8 mouse cellular contexts compared by ENCODE assay signal in genomic region chr13:112928038-112928668, GRCm38 (mm10). TPM values are rescaled to one million over a fixed set of nuclear protein-coding genes. Genes with fewer than 3 reads are reported as not detected.
A peak's percentile ranks its signal among the peaks of the same experiment; 100 is the strongest.
DNase-seq lines count a peak whose midpoint lies in the region; ATAC-seq lines count a peak whose summit lies in the region.

No protein-coding gene starts in this region.

- H3K4me2 ChIP-seq in kidney, embryonic 14.5 days (replicated peaks; ENCODE audit: low read depth, low read length) = peak overlapping the region; percentile 71
- H3K4me2 ChIP-seq in forebrain, embryonic 15.5 days (replicated peaks) = peak overlapping the region; percentile 56

- H3K9me3 ChIP-seq in kidney, embryonic 14.5 days (ENCODE audit: control insufficient read depth, low read length) = no peaks in the 10 kb centered on the region
- no peaks in the 10 kb centered on the region for H3K9me3 ChIP-seq in forebrain, embryonic 15.5 days
- H3K9me3 ChIP-seq in midbrain, embryonic 10.5 days (replicated peaks) = no peaks in the 10 kb centered on the region

- H3K27me3 ChIP-seq in kidney, embryonic 14.5 days (ENCODE audit: control insufficient read depth, insufficient read depth, low read length) = no peaks in the 10 kb centered on the region
- no peaks in the 10 kb centered on the region for H3K27me3 ChIP-seq in forebrain, embryonic 15.5 days
- H3K27me3 ChIP-seq in midbrain, embryonic 10.5 days (ENCODE audit: low read depth, poor library complexity, severe bottlenecking) = no peaks in the 10 kb centered on the region

- DNase-seq in kidney, postnatal 10 days = no peak
- DNase-seq in NIH3T3 (ENCODE audit: low read depth) = peak; percentile 5
- no peak for DNase-seq in midbrain, embryonic 10.5 days (ENCODE audit: low spot score)
- no peak for DNase-seq in gastrocnemius, postnatal 4 days (ENCODE audit: low spot score in 2 of 2)
- no peak for DNase-seq in urinary bladder, adult 2 months (ENCODE audit: low spot score)
- DNase-seq in ovary, postnatal 36 days (ENCODE audit: low spot score) = no peak

- H3K27ac ChIP-seq in kidney, embryonic 14.5 days (ENCODE audit: low read depth, low read length) = peak overlapping the region; percentile 83
- H3K27ac ChIP-seq in forebrain, embryonic 15.5 days (replicated peaks) = peak overlapping the region; percentile 94
- H3K27ac ChIP-seq in midbrain, embryonic 10.5 days (replicated peaks) = peak overlapping the region; percentile 91

- peaks cover 8% of the 10 kb centered on the region for H3K4me1 ChIP-seq in kidney, embryonic 14.5 days (ENCODE audit: control insufficient read depth, insufficient read depth, low read length)
- H3K4me1 ChIP-seq in forebrain, embryonic 15.5 days = peaks cover 31% of the 10 kb centered on the region
- H3K4me1 ChIP-seq in midbrain, embryonic 10.5 days = peaks cover 24% of the 10 kb centered on the region

- peak overlapping the region; percentile 79 for H3K9ac ChIP-seq in kidney, embryonic 14.5 days (ENCODE audit: low read depth, low read length)
- peak overlapping the region; percentile 82 for H3K9ac ChIP-seq in forebrain, embryonic 15.5 days (replicated peaks)

- no peak for ATAC-seq in kidney, embryonic 14.5 days (ENCODE audit: low FRiP score, low TSS enrichment)
- no peak for ATAC-seq in forebrain, embryonic 15.5 days (replicated peaks)

- peak overlapping the region; percentile 83 for H3K4me3 ChIP-seq in kidney, embryonic 14.5 days (ENCODE audit: low read length)
- peak overlapping the region; percentile 62 for H3K4me3 ChIP-seq in forebrain, embryonic 15.5 days
- peak overlapping the region; percentile 86 for H3K4me3 ChIP-seq in midbrain, embryonic 10.5 days

- 6% methylated on average over 8 of the region's 8 CpGs for WGBS in kidney, embryonic 14.5 days
- WGBS in forebrain, embryonic 15.5 days = 7% methylated on average over 8 of the region's 8 CpGs
- 10% methylated on average over 8 of the region's 8 CpGs for WGBS in midbrain, embryonic 10.5 days

- peaks cover 21% of the 10 kb centered on the region; the same call in 1 of the 2 replicates for H3K36me3 ChIP-seq in kidney, embryonic 14.5 days (ENCODE audit: control insufficient read depth, insufficient read depth, low read length)
- H3K36me3 ChIP-seq in forebrain, embryonic 15.5 days = peaks cover 17% of the 10 kb centered on the region
- H3K36me3 ChIP-seq in midbrain, embryonic 10.5 days = peaks cover 43% of the 10 kb centered on the region

RNA-seq across cellular contexts. Expression of gene Dhx29, which starts 0.9 kb away (rescaled TPM):
- 14.7 and 24.8 TPM in 2 replicates for polyA plus RNA-seq in kidney, embryonic 14.5 days (2014; fragmentation: Nextera tagmentation; extraction: Ambion mirVana)
- polyA plus RNA-seq in forebrain, embryonic 15.5 days (2015; fragmentation: Nextera tagmentation; extraction: Ambion mirVana) = 31.6 and 34.9 TPM in 2 replicates
- 32.5 and 34.1 TPM in 2 replicates for polyA plus RNA-seq in midbrain, embryonic 10.5 days (2016; fragmentation: Nextera tagmentation; extraction: Ambion mirVana)
- 10 to 100 TPM; 13.8 to 14.8 TPM for total RNA-seq in gastrocnemius, postnatal 4 days (2021)
- 9.8 and 10.6 TPM in 2 replicates for polyA plus RNA-seq in urinary bladder, adult 2 months (2012; rRNA removed)

RNA-seq across cellular contexts. Expression of gene Mtrex, which starts 1.0 kb away (rescaled TPM):
- polyA plus RNA-seq in kidney, embryonic 14.5 days (2014; fragmentation: Nextera tagmentation; extraction: Ambion mirVana) = 60.5 and 86.4 TPM in 2 replicates
- 65.0 and 67.7 TPM in 2 replicates for polyA plus RNA-seq in forebrain, embryonic 15.5 days (2015; fragmentation: Nextera tagmentation; extraction: Ambion mirVana)
- polyA plus RNA-seq in midbrain, embryonic 10.5 days (2016; fragmentation: Nextera tagmentation; extraction: Ambion mirVana) = 94.7 and 98.2 TPM in 2 replicates
- total RNA-seq in gastrocnemius, postnatal 4 days (2021) = 10 to 100 TPM; 34.0 to 38.8 TPM
- 35.2 and 36.1 TPM in 2 replicates for polyA plus RNA-seq in urinary bladder, adult 2 months (2012; rRNA removed)

RNA-seq across cellular contexts. Expression of gene Ccno, which starts 59.4 kb away (rescaled TPM):
- polyA plus RNA-seq in kidney, embryonic 14.5 days (2014; fragmentation: Nextera tagmentation; extraction: Ambion mirVana) = 0.17 and 0.55 TPM in 2 replicates
- polyA plus RNA-seq in forebrain, embryonic 15.5 days (2015; fragmentation: Nextera tagmentation; extraction: Ambion mirVana) = 1.2 and 2.3 TPM in 2 replicates
- polyA plus RNA-seq in midbrain, embryonic 10.5 days (2016; fragmentation: Nextera tagmentation; extraction: Ambion mirVana) = 0.21 and 0.79 TPM in 2 replicates
- under 1 TPM in 1 of 2 experiments, not detected in 1; 0.26 TPM for total RNA-seq in gastrocnemius, postnatal 4 days (2021)
- polyA plus RNA-seq in urinary bladder, adult 2 months (2012; rRNA removed) = 0.57 and 0.67 TPM in 2 replicates
